Mouse (Mus musculus): Measurements from ENCODE around the gene Srebf2. TPM values are rescaled to one million over a fixed set of nuclear protein-coding genes. Genes with fewer than 3 reads are reported as not detected.

Srebf2 gene
- total and polyA plus RNA-seq, 3 experiments: 22.4 to 45.3 (median 24.2) TPM

GRCm38 (mm10) chr15:82231591-82232378, 84.8 kb downstream of the Srebf2 start:
- 64% methylated on average over 11 of the region's 11 CpGs for WGBS
- DNase-seq: peak in 1 of 2 experiments; percentile 53
- TF ChIP-seq POLR2A (IDR thresholded peaks at IDR 0.05; ENCODE audit: insufficient read depth, low read depth, low read length) (no peak), CTCF (IDR thresholded peaks at IDR 0.05) (no peak), EP300 (IDR thresholded peaks at IDR 0.05; ENCODE audit: insufficient read depth, low read depth, low read length) (no peak)
- no peak overlapping the region for H3K4me3 ChIP-seq
- no peaks in the 10 kb centered on the region for H3K79me2 ChIP-seq (replicated peaks; ENCODE audit: control insufficient read depth, insufficient read depth, low read length)
- no peak overlapping the region for H3K9ac ChIP-seq (ENCODE audit: low read depth, low read length)
- H3K36me3 ChIP-seq (ENCODE audit: control insufficient read depth, insufficient read depth, low read length): no peaks in the 10 kb centered on the region
- H3K27me3 ChIP-seq (ENCODE audit: control insufficient read depth, insufficient read depth, low read length): no peaks in the 10 kb centered on the region
- intact Hi-C loops (cut with DNase I): no loop called here
- no peak overlapping the region for H3K27ac ChIP-seq
- no peaks in the 10 kb centered on the region for H3K4me1 ChIP-seq (ENCODE audit: control insufficient read depth, insufficient read depth, low read length)

GRCm38 (mm10) chr15:82232651-82233050, 85.7 kb downstream of the Srebf2 start:
- Histone ChIP-seq H3K27ac (no peak overlapping the region), H3K36me3 (ENCODE audit: control insufficient read depth, insufficient read depth, low read length) (no peaks in the 10 kb centered on the region), H3K4me3 (no peak overlapping the region), H3K9ac (ENCODE audit: low read depth, low read length) (no peak overlapping the region), H3K4me1 (ENCODE audit: control insufficient read depth, insufficient read depth, low read length) (no peaks in the 10 kb centered on the region), H3K27me3 (ENCODE audit: control insufficient read depth, insufficient read depth, low read length) (no peaks in the 10 kb centered on the region), H3K79me2 (replicated peaks; ENCODE audit: control insufficient read depth, insufficient read depth, low read length) (no peaks in the 10 kb centered on the region)
- intact Hi-C loops (cut with DNase I): no loop called here
- no peak for TF ChIP-seq POLR2A (IDR thresholded peaks at IDR 0.05; ENCODE audit: insufficient read depth, low read depth, low read length)
- no peak for TF ChIP-seq EP300 (IDR thresholded peaks at IDR 0.05; ENCODE audit: insufficient read depth, low read depth, low read length)
- no peak for TF ChIP-seq CTCF (IDR thresholded peaks at IDR 0.05)
- DNase-seq: peak in 1 of 2 experiments; percentile 6
- WGBS: 90% methylated on average over 4 of the region's 4 CpGs

- intact Hi-C loops (cut with DNase I): loop anchor here (1.0 kb wide), 2 partner anchors 97 to 170 kb away; no protein-coding TSS in a partner anchor
- DNase-seq: no peak
- Histone ChIP-seq H3K79me2 (replicated peaks; ENCODE audit: control insufficient read depth, insufficient read depth, low read length) (no peaks in the 10 kb centered on the region), H3K36me3 (ENCODE audit: control insufficient read depth, insufficient read depth, low read length) (no peaks in the 10 kb centered on the region), H3K27me3 (ENCODE audit: control insufficient read depth, insufficient read depth, low read length) (no peaks in the 10 kb centered on the region), H3K27ac (no peak overlapping the region), H3K4me3 (no peak overlapping the region), H3K4me1 (ENCODE audit: control insufficient read depth, insufficient read depth, low read length) (no peaks in the 10 kb centered on the region), H3K9ac (ENCODE audit: low read depth, low read length) (no peak overlapping the region)
- WGBS: 78% methylated on average over 10 of the region's 10 CpGs
- TF ChIP-seq POLR2A (IDR thresholded peaks at IDR 0.05; ENCODE audit: insufficient read depth, low read depth, low read length) (no peak), CTCF (IDR thresholded peaks at IDR 0.05) (no peak), EP300 (IDR thresholded peaks at IDR 0.05; ENCODE audit: insufficient read depth, low read depth, low read length) (no peak)
These were observed 88.7 kb downstream of the Srebf2 start for GRCm38 (mm10) chr15:82235661-82236060.

- TF ChIP-seq CTCF (IDR thresholded peaks at IDR 0.05): no peak
- TF ChIP-seq EP300 (IDR thresholded peaks at IDR 0.05; ENCODE audit: insufficient read depth, low read depth, low read length): peak; percentile 93
- Histone ChIP-seq H3K4me3 (no peak overlapping the region), H3K79me2 (replicated peaks; ENCODE audit: control insufficient read depth, insufficient read depth, low read length) (no peaks in the 10 kb centered on the region), H3K4me1 (ENCODE audit: control insufficient read depth, insufficient read depth, low read length) (no peaks in the 10 kb centered on the region), H3K36me3 (ENCODE audit: control insufficient read depth, insufficient read depth, low read length) (no peaks in the 10 kb centered on the region), H3K27ac (no peak overlapping the region), H3K27me3 (ENCODE audit: control insufficient read depth, insufficient read depth, low read length) (no peaks in the 10 kb centered on the region), H3K9ac (ENCODE audit: low read depth, low read length) (no peak overlapping the region)
- DNase-seq: peak; percentile 78 to 89
- intact Hi-C loops (cut with DNase I): loop anchor here (1.0 kb wide), 2 partner anchors 98 to 171 kb away; no protein-coding TSS in a partner anchor
- WGBS: 17% methylated on average over 5 of the region's 5 CpGs
These were observed 89.6 kb downstream of the Srebf2 start for GRCm38 (mm10) chr15:82236565-82236964.

GRCm38 (mm10) chr15:82243311-82243710, 96.3 kb downstream of the Srebf2 start:
- 0 out of 2 replicates have a peak, but pooled peaks cover 2% of the 10 kb centered on the region for H3K4me1 ChIP-seq (ENCODE audit: control insufficient read depth, insufficient read depth, low read length)
- TF ChIP-seq POLR2A (IDR thresholded peaks at IDR 0.05; ENCODE audit: insufficient read depth, low read depth, low read length): no peak
- no peak for TF ChIP-seq EP300 (IDR thresholded peaks at IDR 0.05; ENCODE audit: insufficient read depth, low read depth, low read length)
- no peak for TF ChIP-seq CTCF (IDR thresholded peaks at IDR 0.05)
- H3K36me3 ChIP-seq (ENCODE audit: control insufficient read depth, insufficient read depth, low read length): no peaks in the 10 kb centered on the region
- no peak overlapping the region; the same call in 1 of the 2 replicates for H3K4me3 ChIP-seq
- DNase-seq: no peak
- H3K9ac ChIP-seq (ENCODE audit: low read depth, low read length): no peak overlapping the region
- intact Hi-C loops (cut with DNase I): no loop called here
- H3K27ac ChIP-seq: no peak overlapping the region
- no peaks in the 10 kb centered on the region for H3K79me2 ChIP-seq (replicated peaks; ENCODE audit: control insufficient read depth, insufficient read depth, low read length)
- WGBS: 69% methylated on average over 3 of the region's 3 CpGs
- H3K27me3 ChIP-seq (ENCODE audit: control insufficient read depth, insufficient read depth, low read length): no peaks in the 10 kb centered on the region

- TF ChIP-seq POLR2A (IDR thresholded peaks at IDR 0.05; ENCODE audit: insufficient read depth, low read depth, low read length) (no peak), EP300 (IDR thresholded peaks at IDR 0.05; ENCODE audit: insufficient read depth, low read depth, low read length) (no peak), CTCF (IDR thresholded peaks at IDR 0.05) (no peak)
- Histone ChIP-seq H3K9ac (ENCODE audit: low read depth, low read length) (peak overlapping the region; percentile 56), H3K79me2 (replicated peaks; ENCODE audit: control insufficient read depth, insufficient read depth, low read length) (no peaks in the 10 kb centered on the region), H3K4me1 (ENCODE audit: control insufficient read depth, insufficient read depth, low read length) (0 out of 2 replicates have a peak, but pooled peaks cover 2% of the 10 kb centered on the region), H3K4me3 (peak overlapping the region; percentile 71), H3K27ac (no peak overlapping the region), H3K27me3 (ENCODE audit: control insufficient read depth, insufficient read depth, low read length) (no peaks in the 10 kb centered on the region), H3K36me3 (ENCODE audit: control insufficient read depth, insufficient read depth, low read length) (no peaks in the 10 kb centered on the region)
- intact Hi-C loops (cut with DNase I): no loop called here
- DNase-seq: no peak
- under 1% methylated on average over 12 of the region's 12 CpGs for WGBS
These were observed 96.7 kb downstream of the Srebf2 start for GRCm38 (mm10) chr15:82243742-82244114.
